In genomic region chr14:116974708-116975107, GRCm38 (mm10) we compare ENCODE assay signal across 15 mouse cellular contexts.
"Had no signal": no experiment of that assay in that cellular context is flagged by ENCODE, and none has a peak within 500 bp of the region (broad histone marks: within the 10 kb centered on the region; RNA-seq: fewer than 3 reads in every experiment).

No protein-coding gene starts in this region.

- H3K4me1 ChIP-seq: neural tube, embryonic 13.5 days; neural tube, embryonic 15.5 days; stomach, embryonic 15.5 days had no signal

- H3K9me3 ChIP-seq: neural tube, embryonic 13.5 days; neural tube, embryonic 15.5 days; stomach, embryonic 15.5 days had no signal

- H3K4me2 ChIP-seq: neural tube, embryonic 13.5 days; neural tube, embryonic 15.5 days; stomach, embryonic 15.5 days had no signal

- H3K27me3 ChIP-seq: neural tube, embryonic 13.5 days; neural tube, embryonic 15.5 days; stomach, embryonic 15.5 days had no signal

- H3K9ac ChIP-seq: neural tube, embryonic 13.5 days; neural tube, embryonic 15.5 days; stomach, embryonic 15.5 days had no signal

- H3K4me3 ChIP-seq: neural tube, embryonic 13.5 days; neural tube, embryonic 15.5 days; stomach, embryonic 15.5 days had no signal

- H3K27ac ChIP-seq: neural tube, embryonic 13.5 days; neural tube, embryonic 15.5 days; stomach, embryonic 15.5 days; stomach, postnatal 0 days had no signal

- DNase-seq: retina, postnatal 1 day; right cerebral cortex, postnatal 14 days; right cerebral cortex, postnatal 25 days; right cerebral cortex, postnatal 4 days; spleen, adult 18-20 months; thymus, adult 18-20 months; thymus, adult 2 months; thymus, postnatal 14 days; thymus, postnatal 25 days; thymus, postnatal 36 days; thymus, postnatal 4 days had no signal

- H3K36me3 ChIP-seq: neural tube, embryonic 13.5 days; neural tube, embryonic 15.5 days; stomach, embryonic 15.5 days had no signal
